Mouse (Mus musculus) kidney, postnatal 10 days (tissue): ENCODE measurements around the gene Pcolce.
A peak's percentile ranks its signal among the peaks of the same experiment; 100 is the strongest.

ENCODE experiments used
- DNase-seq: peaks from one replicate; pipeline ENCODE4 v3.0.0; 2021; ENCODE audit warnings: mixed read lengths

Pcolce gene

GRCm38 (mm10) chr5:137613550-137613949 is at the start of gene Pcolce:
Gene Pcolce (minus strand): TSS chr5:137613784.
- DNase-seq = peak; percentile 47

- no peak for DNase-seq
Observed at GRCm38 (mm10) chr5:137663057-137663456, 49.5 kb upstream of the Pcolce start.

- no peak for DNase-seq
Observed at GRCm38 (mm10) chr5:137660064-137660688, 46.6 kb upstream of the Pcolce start.

GRCm38 (mm10) chr5:137656977-137657376 is 43.4 kb upstream of the Pcolce start:
- DNase-seq = peak; percentile 85

- no peak for DNase-seq
Observed at GRCm38 (mm10) chr5:137654746-137655145, 41.2 kb upstream of the Pcolce start.

- DNase-seq = no peak
Observed at GRCm38 (mm10) chr5:137653366-137653765, 39.8 kb upstream of the Pcolce start.

GRCm38 (mm10) chr5:137652474-137652873 is 38.9 kb upstream of the Pcolce start:
- DNase-seq = peak; percentile 88

GRCm38 (mm10) chr5:137649669-137650571 is 36.3 kb upstream of the Pcolce start:
- DNase-seq = no peak

GRCm38 (mm10) chr5:137649251-137649650 is 35.7 kb upstream of the Pcolce start:
- no peak for DNase-seq

GRCm38 (mm10) chr5:137647827-137648601 is 34.4 kb upstream of the Pcolce start:
- no peak for DNase-seq

GRCm38 (mm10) chr5:137645652-137646091 is 32.1 kb upstream of the Pcolce start, which contains the start of gene Irs3:
Gene Irs3 (minus strand): TSS chr5:137645714.
- peak; percentile 56 for DNase-seq

GRCm38 (mm10) chr5:137645091-137645651 is 31.6 kb upstream of the Pcolce start:
- peak; percentile 56 for DNase-seq

- no peak for DNase-seq
Observed at GRCm38 (mm10) chr5:137644484-137644883, 30.9 kb upstream of the Pcolce start.

GRCm38 (mm10) chr5:137642886-137643285 is 29.3 kb upstream of the Pcolce start:
- DNase-seq = no peak

GRCm38 (mm10) chr5:137641054-137641453 is 27.5 kb upstream of the Pcolce start, which contains the start of gene Sap25:
Gene Sap25 (plus strand): TSS chr5:137641334.
- DNase-seq = peak; percentile 57

- no peak for DNase-seq
Observed at GRCm38 (mm10) chr5:137639472-137639871, 25.9 kb upstream of the Pcolce start.

- no peak for DNase-seq
Observed at GRCm38 (mm10) chr5:137633397-137634084, 20.0 kb upstream of the Pcolce start.

- no peak for DNase-seq
Observed at GRCm38 (mm10) chr5:137631591-137631990, 18.0 kb upstream of the Pcolce start.

GRCm38 (mm10) chr5:137631171-137631570 is 17.6 kb upstream of the Pcolce start:
- peak; percentile 67 for DNase-seq

- peak; percentile 77 for DNase-seq
Observed at GRCm38 (mm10) chr5:137630602-137631001, 17.0 kb upstream of the Pcolce start.

GRCm38 (mm10) chr5:137629906-137630545 is 16.4 kb upstream of the Pcolce start:
- DNase-seq = peak; percentile 78
